In the genomic region with DNA sequence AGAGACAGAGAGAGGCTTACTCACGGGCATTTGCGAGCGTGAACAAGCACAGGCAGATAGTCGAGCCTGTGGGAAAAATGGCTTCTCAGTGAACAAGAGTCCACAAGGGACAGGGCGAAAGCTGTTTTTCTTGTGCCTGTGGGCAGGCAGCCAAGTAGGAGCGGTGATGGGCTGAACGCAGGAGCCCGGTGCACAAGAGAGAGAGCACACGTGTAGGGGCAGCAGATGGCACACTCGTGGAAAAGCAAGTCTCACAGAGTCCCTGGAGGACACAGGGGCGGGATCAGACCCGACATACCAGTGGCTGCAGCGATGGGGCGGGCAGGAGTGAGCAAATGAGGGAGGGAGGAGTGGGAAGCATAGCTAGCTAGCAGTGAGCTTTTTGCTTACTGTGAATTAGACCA, we compare ENCODE assay signal across 1 mouse cellular context.
TF ChIP-seq lines count a peak whose summit lies in the region.

No protein-coding gene starts in this region.

TF ChIP-seq in C2C12, 6 proteins besides CTCF, POLR2A, EP300 and RAD21:
- TF ChIP-seq MYOD1 (IDR thresholded peaks at IDR 0.05; ENCODE audit: control insufficient read depth, insufficient read length, low read depth), result no peak
- no peak for TF ChIP-seq CEBPB (IDR thresholded peaks at IDR 0.05; ENCODE audit: low read depth)
- TF ChIP-seq MYOG (IDR thresholded peaks at IDR 0.05; ENCODE audit: control insufficient read depth, extremely low read depth, insufficient read length), result no peak
- TF ChIP-seq FOSL1 (IDR thresholded peaks at IDR 0.05; ENCODE audit: insufficient read depth, low read length, poor library complexity, severe bottlenecking), result no peak
- TF ChIP-seq USF1 (IDR thresholded peaks at IDR 0.05; ENCODE audit: low read depth), result no peak
- no peak for TF ChIP-seq MAX (IDR thresholded peaks at IDR 0.05)
